Mouse (Mus musculus) forebrain, embryonic 11.5 days (tissue): Measurements from ENCODE around the gene Cstb. TPM values are rescaled to one million over a fixed set of nuclear protein-coding genes. Genes with fewer than 3 reads are reported as not detected.

ENCODE experiments used
- ATAC-seq: fragments of 200-750 bp; cut with Nextera tagmentation; replicated peaks from 2 replicates; pipeline ENCODE4 v1.8.0; 2017; ENCODE audit warnings: moderate TSS enrichment; ENCODE audit not compliant: low FRiP score
- DNase-seq: peaks from one replicate; pipeline ENCODE4 v3.0.0-alpha.2; 2017; ENCODE audit warnings: low spot score
- H3K27ac ChIP-seq: fragments of 300-500 bp; sonication (generic); 2 replicates; pipeline ENCODE4 v1.5.1; 2014; ENCODE audit warnings: low read depth, low read length
- H3K27me3 ChIP-seq: fragments of 300-500 bp; sonication (generic); 2 replicates; pipeline ENCODE4 v1.6.1; 2014; ENCODE audit warnings: mild to moderate bottlenecking, low read length, mixed read lengths; ENCODE audit not compliant: control insufficient read depth, insufficient read depth
- H3K36me3 ChIP-seq: fragments of 300-500 bp; sonication (generic); 2 replicates; pipeline ENCODE4 v1.6.1; 2014; ENCODE audit warnings: mild to moderate bottlenecking, low read length, moderate library complexity, mixed read lengths; ENCODE audit not compliant: control insufficient read depth, insufficient read depth
- H3K4me1 ChIP-seq: fragments of 300-500 bp; sonication (generic); replicated peaks from 2 replicates; pipeline ENCODE4 v1.6.1; 2014; ENCODE audit warnings: low read length, mixed read lengths; ENCODE audit not compliant: control insufficient read depth, insufficient read depth
- H3K4me2 ChIP-seq: fragments of 300-500 bp; sonication (generic); 2 replicates; pipeline ENCODE4 v1.6.1; 2014; ENCODE audit warnings: low read depth, mild to moderate bottlenecking, low read length, moderate library complexity, mixed read lengths; ENCODE audit not compliant: severe bottlenecking
- H3K4me3 ChIP-seq: fragments of 300-500 bp; sonication (generic); 2 replicates; pipeline ENCODE4 v1.5.1; 2014; ENCODE audit warnings: low read depth, low read length
- H3K9ac ChIP-seq: fragments of 300-500 bp; sonication (generic); 2 replicates; pipeline ENCODE4 v1.6.1; 2014; ENCODE audit warnings: low read length
- H3K9me3 ChIP-seq: fragments of 300-500 bp; sonication (generic); 2 replicates; pipeline ENCODE4 v1.6.1; 2016; ENCODE audit warnings: low read length, mixed read lengths; ENCODE audit not compliant: control insufficient read depth
- WGBS: fragments of 180-500 bp; shearing (Covaris S2); extraction: QIAGEN DNeasy Blood & Tissue Kit; methylation state at CpG from one replicate; pipeline ENCODE4 v1.1.7; 2014; 5-methylcytosine and 5-hydroxymethylcytosine counted together
- polyA plus RNA-seq: library from polyadenylated mRNA; unstranded; fragments of >200 nt; fragmentation: Nextera tagmentation; extraction: Ambion mirVana; gene quantifications from 2 replicates; pipeline ENCODE4 v1.2.1, GENCODE M21; 2014

Cstb gene
- polyA plus RNA-seq, 1 experiment from 2014 or later: 112 TPM

DNA sequence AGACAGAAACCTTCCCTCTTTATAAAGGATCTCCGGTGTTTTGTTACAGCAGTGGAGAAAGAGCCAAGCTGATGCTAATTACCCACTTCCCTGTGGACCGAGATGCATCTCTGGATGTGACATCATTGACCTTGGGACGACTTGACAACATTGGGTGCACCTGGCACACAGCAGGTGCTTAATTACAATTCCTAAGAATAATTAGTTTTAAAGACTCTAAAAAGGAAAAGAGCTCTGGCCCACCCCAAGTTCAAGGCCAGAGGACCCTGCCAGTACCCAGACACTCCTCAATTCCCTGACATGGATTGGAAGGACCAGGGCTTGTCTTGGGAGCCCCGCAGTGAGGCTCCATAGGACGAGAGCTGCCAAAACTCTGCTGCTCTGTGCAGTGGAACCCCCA is 16.1 kb downstream of the Cstb start:
- DNase-seq: no peak
- H3K9ac ChIP-seq: no peak overlapping the region
- H3K9me3 ChIP-seq: no peaks in the 10 kb centered on the region
- H3K27ac ChIP-seq: no peak overlapping the region
- H3K4me2 ChIP-seq: no peak overlapping the region
- no peak for ATAC-seq
- no peak overlapping the region for H3K4me3 ChIP-seq
- no peaks in the 10 kb centered on the region for H3K27me3 ChIP-seq
- WGBS: 84% methylated on average over 5 of the region's 5 CpGs
- no peaks in the 10 kb centered on the region for H3K36me3 ChIP-seq
- no peaks in the 10 kb centered on the region for H3K4me1 ChIP-seq

DNA sequence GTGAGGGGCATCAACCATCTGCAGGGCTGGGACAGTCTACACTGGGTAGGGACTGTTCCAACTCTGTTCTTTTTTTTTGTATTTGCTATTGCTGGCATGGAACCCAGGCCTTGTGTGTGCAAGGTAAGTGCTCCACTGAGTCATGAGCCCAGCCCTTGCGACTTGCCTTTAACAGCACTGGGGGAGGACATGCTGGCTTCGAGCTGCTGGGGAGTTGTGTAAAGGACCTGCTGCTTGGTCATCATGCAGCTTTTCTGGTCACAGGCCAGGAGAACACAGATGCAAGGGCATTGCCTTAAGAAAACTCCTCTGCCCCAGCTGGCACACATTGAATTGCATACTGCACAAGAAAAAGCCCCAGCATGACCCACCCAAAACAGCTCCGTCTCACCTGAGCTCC is 16.8 kb downstream of the Cstb start:
- no peak overlapping the region for H3K9ac ChIP-seq
- no peak for ATAC-seq
- no peaks in the 10 kb centered on the region for H3K36me3 ChIP-seq
- DNase-seq: no peak
- H3K27ac ChIP-seq: no peak overlapping the region
- 96% methylated on average over 3 of the region's 3 CpGs for WGBS
- H3K4me2 ChIP-seq: no peak overlapping the region
- no peaks in the 10 kb centered on the region for H3K27me3 ChIP-seq
- H3K4me3 ChIP-seq: no peak overlapping the region
- H3K9me3 ChIP-seq: no peaks in the 10 kb centered on the region
- no peaks in the 10 kb centered on the region for H3K4me1 ChIP-seq

DNA sequence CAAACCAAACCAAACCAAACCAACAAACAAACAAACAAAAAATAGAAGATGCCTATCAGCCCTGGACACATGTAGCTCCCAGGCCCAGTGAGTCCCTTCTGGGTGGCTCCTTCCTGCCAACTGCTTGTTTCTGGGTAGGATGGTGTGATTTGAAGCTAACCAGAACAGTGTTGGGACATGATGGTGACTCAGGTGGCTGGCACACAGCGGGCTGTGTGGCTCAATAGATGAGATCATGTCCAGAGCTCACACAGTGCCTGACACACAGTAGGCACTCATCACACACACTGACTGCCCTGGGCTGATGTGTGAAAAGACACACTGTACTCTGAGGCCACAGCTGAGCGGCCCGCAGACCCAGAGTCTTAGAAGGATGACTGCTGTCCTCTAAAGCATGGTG is 20.7 kb downstream of the Cstb start:
- WGBS: 90% methylated on average over 3 of the region's 3 CpGs
- Histone ChIP-seq H3K4me3 (no peak overlapping the region), H3K9me3 (no peaks in the 10 kb centered on the region), H3K4me2 (no peak overlapping the region), H3K4me1 (no peaks in the 10 kb centered on the region), H3K9ac (no peak overlapping the region), H3K27ac (no peak overlapping the region), H3K36me3 (no peaks in the 10 kb centered on the region), H3K27me3 (no peaks in the 10 kb centered on the region)
- DNase-seq: no peak
- ATAC-seq: no peak

DNA sequence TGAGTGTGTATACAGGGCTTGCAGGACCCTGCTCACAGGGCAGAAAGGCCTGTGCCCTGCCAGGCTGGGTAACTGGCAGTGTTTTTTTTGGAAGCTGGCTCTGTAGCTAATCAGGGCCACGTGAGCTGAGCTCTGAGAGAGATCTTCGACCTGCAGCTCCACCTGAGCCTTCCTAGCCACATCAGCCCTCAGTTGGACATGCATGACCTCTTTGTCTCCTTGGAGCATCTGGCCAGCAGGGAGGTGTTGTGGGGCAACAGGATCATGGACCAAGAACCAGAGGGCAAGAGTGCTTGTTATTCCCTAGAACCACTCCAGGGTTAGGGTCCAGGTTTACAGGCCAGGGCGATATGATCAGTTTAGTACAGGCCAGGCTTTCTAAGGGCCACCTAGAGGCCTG is 21.9 kb downstream of the Cstb start:
- H3K36me3 ChIP-seq: no peaks in the 10 kb centered on the region
- no peaks in the 10 kb centered on the region for H3K4me1 ChIP-seq
- H3K27me3 ChIP-seq: no peaks in the 10 kb centered on the region
- no peak overlapping the region for H3K4me2 ChIP-seq
- H3K9me3 ChIP-seq: no peaks in the 10 kb centered on the region
- ATAC-seq (no peak), DNase-seq (no peak)
- H3K9ac ChIP-seq: no peak overlapping the region
- no peak overlapping the region for H3K4me3 ChIP-seq
- 86% methylated on average over 3 of the region's 3 CpGs for WGBS
- H3K27ac ChIP-seq: no peak overlapping the region

DNA sequence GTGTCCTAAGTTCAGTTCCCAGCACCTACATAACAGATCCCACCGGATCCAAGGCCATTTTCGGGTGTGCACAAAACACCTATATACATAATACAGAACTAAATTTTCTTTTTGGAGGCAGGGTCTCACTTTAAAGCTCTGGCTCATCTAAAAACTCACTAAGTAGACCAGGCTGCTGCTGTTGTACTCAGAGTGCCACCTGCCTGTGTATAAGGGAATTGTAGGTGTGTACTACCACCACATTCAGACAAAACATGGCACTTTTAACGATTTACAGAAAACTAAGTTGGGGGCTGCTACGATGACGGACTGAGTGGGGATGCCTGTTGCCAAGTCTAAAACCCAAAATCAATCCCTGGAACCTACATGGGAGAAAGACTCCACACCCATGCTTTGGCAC is 25.3 kb downstream of the Cstb start:
- Histone ChIP-seq H3K9me3 (no peaks in the 10 kb centered on the region), H3K4me1 (no peaks in the 10 kb centered on the region), H3K4me3 (no peak overlapping the region), H3K4me2 (no peak overlapping the region), H3K27ac (no peak overlapping the region), H3K36me3 (no peaks in the 10 kb centered on the region), H3K27me3 (no peaks in the 10 kb centered on the region), H3K9ac (no peak overlapping the region)
- 92% methylated on average over 5 of the region's 5 CpGs for WGBS
- ATAC-seq: no peak
- no peak for DNase-seq

DNA sequence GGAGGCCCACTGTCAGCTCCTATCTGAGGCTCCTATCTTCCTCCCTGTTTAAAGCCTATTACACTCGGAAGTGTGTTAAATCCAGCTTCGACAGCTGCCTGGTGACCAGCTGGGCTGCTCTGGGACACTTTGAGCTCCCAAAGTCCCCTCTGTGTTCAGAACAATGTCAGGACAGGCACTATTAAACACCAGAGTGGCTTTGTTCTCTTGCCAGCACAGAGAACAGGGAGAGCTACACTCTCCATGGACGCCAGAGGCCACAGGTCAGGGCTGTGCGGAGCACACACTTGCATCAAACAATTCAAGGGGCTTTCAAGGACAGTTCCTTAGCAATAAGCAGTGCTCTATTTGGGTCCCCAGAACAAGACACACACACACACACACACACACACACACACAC is 27.2 kb downstream of the Cstb start:
- Histone ChIP-seq H3K4me1 (no peaks in the 10 kb centered on the region), H3K9ac (no peak overlapping the region), H3K27me3 (no peaks in the 10 kb centered on the region), H3K36me3 (no peaks in the 10 kb centered on the region), H3K4me3 (no peak overlapping the region), H3K27ac (no peak overlapping the region), H3K9me3 (no peaks in the 10 kb centered on the region), H3K4me2 (no peak overlapping the region)
- 46% methylated on average over 4 of the region's 4 CpGs for WGBS
- ATAC-seq (no peak), DNase-seq (no peak)

DNA sequence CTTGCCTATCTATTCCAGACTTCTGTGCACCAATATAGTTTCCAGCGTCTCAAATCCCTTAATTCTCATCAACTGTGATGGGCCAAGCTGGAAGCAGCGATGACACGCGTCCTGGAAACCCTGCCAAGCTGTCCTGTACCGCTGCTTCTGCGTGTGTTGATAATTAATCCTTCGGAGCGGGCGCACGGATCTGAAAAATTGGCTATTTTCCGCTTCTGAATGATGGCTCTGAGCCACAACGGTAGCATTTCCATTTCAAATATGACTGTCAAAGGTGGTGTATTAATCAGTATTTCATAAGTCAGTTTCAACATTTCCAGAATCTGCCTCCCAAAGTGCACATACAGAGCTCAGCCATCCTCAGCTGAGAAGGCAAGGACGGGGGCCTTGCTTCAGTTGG is 31.2 kb downstream of the Cstb start:
- 96% methylated on average over 13 of the region's 13 CpGs for WGBS
- no peak for DNase-seq

DNA sequence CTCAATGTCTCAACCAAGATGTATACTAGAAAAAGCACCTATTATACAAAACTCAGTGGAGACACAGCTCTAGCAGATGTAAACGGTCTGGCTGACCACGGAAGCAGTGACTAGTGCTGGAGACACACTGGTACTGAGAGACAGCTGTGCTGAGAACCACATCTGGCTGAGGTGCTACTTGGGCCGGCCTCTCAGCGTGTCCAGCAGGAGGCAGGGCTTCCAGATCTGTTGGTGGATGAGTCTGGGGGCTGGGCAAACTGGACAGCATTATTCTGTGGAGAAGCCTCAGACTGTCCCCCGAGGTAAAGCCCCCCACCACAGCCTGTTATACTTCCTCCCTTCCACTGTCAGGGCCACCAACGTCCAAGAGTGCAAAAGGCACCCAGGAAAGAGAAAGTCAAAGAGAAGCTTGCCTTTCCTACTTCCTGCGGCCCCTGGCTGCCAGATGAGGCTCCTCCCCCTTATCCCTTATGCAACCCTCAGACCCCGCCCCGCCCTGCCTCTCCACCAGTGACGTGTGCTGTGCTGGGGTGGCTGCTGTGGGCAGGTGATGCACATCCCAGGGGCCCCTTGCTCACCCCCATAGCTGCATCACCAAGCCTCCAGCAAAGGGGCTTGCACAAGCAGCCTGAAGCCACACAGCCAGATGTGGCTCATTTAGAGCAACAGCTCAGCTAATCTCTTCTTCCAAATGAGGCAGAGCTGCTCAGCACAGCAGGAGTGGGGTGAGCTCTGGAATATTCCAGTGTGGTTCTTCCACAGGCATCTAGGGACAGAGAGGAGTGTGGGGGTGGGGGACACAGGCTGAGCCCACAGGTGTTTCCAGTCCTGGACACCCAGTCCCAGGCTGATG is 32.3 kb downstream of the Cstb start:
- 30% methylated on average over 10 of the region's 10 CpGs for WGBS
- no peak overlapping the region for H3K9ac ChIP-seq
- no peak overlapping the region for H3K27ac ChIP-seq
- H3K4me3 ChIP-seq: no peak overlapping the region
- H3K4me1 ChIP-seq: peaks cover 3% of the 10 kb centered on the region
- ATAC-seq (no peak; the same call in 1 of the 2 replicates), DNase-seq (peak; percentile 56)
- H3K36me3 ChIP-seq: no peaks in the 10 kb centered on the region
- H3K9me3 ChIP-seq: no peaks in the 10 kb centered on the region
- no peaks in the 10 kb centered on the region for H3K27me3 ChIP-seq
- no peak overlapping the region for H3K4me2 ChIP-seq

More for the DNA sequence above, 31.2 kb downstream of the Cstb start:
- Histone ChIP-seq H3K4me2 (no peak overlapping the region), H3K9ac (no peak overlapping the region), H3K27me3 (no peaks in the 10 kb centered on the region), H3K27ac (no peak overlapping the region), H3K9me3 (no peaks in the 10 kb centered on the region), H3K4me1 (peaks cover 3% of the 10 kb centered on the region), H3K36me3 (no peaks in the 10 kb centered on the region), H3K4me3 (no peak overlapping the region)
- ATAC-seq: no peak
